In genomic region chr3:146498989-146499388, GRCm38 (mm10) we compare ENCODE assay signal across 8 mouse cellular contexts. TPM values are rescaled to one million over a fixed set of nuclear protein-coding genes. Genes with fewer than 3 reads are reported as not detected.
DNase-seq lines count a peak whose midpoint lies in the region; ATAC-seq and TF ChIP-seq lines count a peak whose summit lies in the region.

No protein-coding gene starts in this region.

- H3K4me2 ChIP-seq in hindbrain, embryonic 15.5 days, result peak overlapping the region; percentile 72
- peak overlapping the region; percentile 54 for H3K4me2 ChIP-seq in midbrain, embryonic 16.5 days (ENCODE audit: low read length)

- peaks cover 28% of the 10 kb centered on the region for H3K4me1 ChIP-seq in hindbrain, embryonic 15.5 days (replicated peaks)
- H3K4me1 ChIP-seq in midbrain, embryonic 16.5 days (ENCODE audit: control insufficient read depth, insufficient read depth, low read length), result peaks cover 11% of the 10 kb centered on the region

- H3K27ac ChIP-seq in layer of hippocampus, adult 2 months, result peak overlapping the region; percentile 90
- peak overlapping the region; percentile 72 for H3K27ac ChIP-seq in hindbrain, embryonic 15.5 days (replicated peaks)
- H3K27ac ChIP-seq in midbrain, embryonic 16.5 days (ENCODE audit: low read length), result peak overlapping the region; percentile 73

- H3K4me3 ChIP-seq in layer of hippocampus, adult 2 months, result peak overlapping the region; percentile 74
- peak overlapping the region; percentile 79 for H3K4me3 ChIP-seq in hindbrain, embryonic 15.5 days
- H3K4me3 ChIP-seq in midbrain, embryonic 16.5 days (ENCODE audit: low read depth, low read length), result peak overlapping the region; percentile 74

- H3K36me3 ChIP-seq in hindbrain, embryonic 15.5 days, result peaks cover 7% of the 10 kb centered on the region; the same call in 1 of the 2 replicates
- H3K36me3 ChIP-seq in midbrain, embryonic 16.5 days (ENCODE audit: control insufficient read depth, insufficient read depth, low read length), result peaks cover 5% of the 10 kb centered on the region

- no peak for DNase-seq in layer of hippocampus, adult 2 months (ENCODE audit: low spot score in 2 of 2)
- DNase-seq in layer of hippocampus, adult 9-11 months, result no peak
- DNase-seq in brain, embryonic 14.5 days (ENCODE audit: low read depth), result peak; percentile 37
- DNase-seq in spleen, postnatal 14 days (ENCODE audit: low spot score in 2 of 2), result no peak
- DNase-seq in thymus, postnatal 36 days, result no peak
- no peak for DNase-seq in kidney, adult 11 months

- H3K9ac ChIP-seq in hindbrain, embryonic 15.5 days, result peak overlapping the region; percentile 49
- H3K9ac ChIP-seq in midbrain, embryonic 16.5 days (ENCODE audit: low read depth, low read length), result peak overlapping the region; percentile 61

- H3K9me3 ChIP-seq in hindbrain, embryonic 15.5 days, result no peaks in the 10 kb centered on the region
- no peaks in the 10 kb centered on the region for H3K9me3 ChIP-seq in midbrain, embryonic 16.5 days (replicated peaks; ENCODE audit: control insufficient read depth, low read length, poor library complexity, severe bottlenecking)

- TF ChIP-seq CTCF in layer of hippocampus, adult 2 months (conservative IDR thresholded peaks at IDR 0.05), result no peak
- TF ChIP-seq CTCF in brain, embryonic 14.5 days (IDR thresholded peaks at IDR 0.05; ENCODE audit: borderline replicate concordance, extremely low read depth, insufficient read depth, insufficient read length), result no peak

- 5% methylated on average over 13 of the region's 13 CpGs for WGBS in hindbrain, embryonic 15.5 days
- WGBS in midbrain, embryonic 16.5 days, result 5% methylated on average over 13 of the region's 13 CpGs

- H3K27me3 ChIP-seq in hindbrain, embryonic 15.5 days, result no peaks in the 10 kb centered on the region
- no peaks in the 10 kb centered on the region for H3K27me3 ChIP-seq in midbrain, embryonic 16.5 days (ENCODE audit: control insufficient read depth, insufficient read depth, low read depth, low read length)

- no peak for ATAC-seq in hindbrain, embryonic 15.5 days (ENCODE audit: low FRiP score, low read depth)
- ATAC-seq in midbrain, embryonic 16.5 days, result no peak; the same call in 1 of the 2 replicates

- no peak for TF ChIP-seq POLR2A in brain, embryonic 14.5 days (IDR thresholded peaks at IDR 0.05; ENCODE audit: borderline replicate concordance, extremely low read depth, insufficient read depth, insufficient read length, poor library complexity, severe bottlenecking)

RNA-seq across cellular contexts. Expression of gene Spata1, which starts 0.6 kb away (rescaled TPM):
- total RNA-seq in layer of hippocampus, adult 2 months (2021), result 1 to 10 TPM; 2.8 to 4.9 TPM
- polyA plus RNA-seq in brain, embryonic 14.5 days (2012; rRNA removed), result 6.7 and 8.6 TPM in 2 replicates
- 5.4 and 5.6 TPM in 2 replicates for polyA plus RNA-seq in hindbrain, embryonic 15.5 days (2015; fragmentation: Nextera tagmentation; extraction: Ambion mirVana)
- polyA plus RNA-seq in midbrain, embryonic 16.5 days (2015; fragmentation: Nextera tagmentation; extraction: Ambion mirVana), result 4.6 TPM in 2 replicates

RNA-seq across cellular contexts. Expression of gene Gng5, which starts 0.6 kb away (rescaled TPM):
- 10 to 100 TPM; 44.5 to 46.2 TPM for total RNA-seq in layer of hippocampus, adult 2 months (2021)
- polyA plus RNA-seq in brain, embryonic 14.5 days (2012; rRNA removed), result 157 and 185 TPM in 2 replicates
- 372 and 431 TPM in 2 replicates for polyA plus RNA-seq in hindbrain, embryonic 15.5 days (2015; fragmentation: Nextera tagmentation; extraction: Ambion mirVana)
- polyA plus RNA-seq in midbrain, embryonic 16.5 days (2015; fragmentation: Nextera tagmentation; extraction: Ambion mirVana), result 256 and 276 TPM in 2 replicates

RNA-seq across cellular contexts. Expression of gene Rpf1, which starts 22.2 kb away (rescaled TPM):
- 10 to 100 TPM; 16.3 to 17.1 TPM for total RNA-seq in layer of hippocampus, adult 2 months (2021)
- polyA plus RNA-seq in brain, embryonic 14.5 days (2012; rRNA removed), result 33.3 and 38.0 TPM in 2 replicates
- polyA plus RNA-seq in hindbrain, embryonic 15.5 days (2015; fragmentation: Nextera tagmentation; extraction: Ambion mirVana), result 37.0 and 37.6 TPM in 2 replicates
- polyA plus RNA-seq in midbrain, embryonic 16.5 days (2015; fragmentation: Nextera tagmentation; extraction: Ambion mirVana), result 37.4 and 39.9 TPM in 2 replicates

RNA-seq across cellular contexts. Expression of gene Ctbs, which starts 49.4 kb away (rescaled TPM):
- total RNA-seq in layer of hippocampus, adult 2 months (2021), result 1 to 10 TPM; 9.0 to 9.1 TPM
- polyA plus RNA-seq in brain, embryonic 14.5 days (2012; rRNA removed), result 1.8 and 2.4 TPM in 2 replicates
- polyA plus RNA-seq in hindbrain, embryonic 15.5 days (2015; fragmentation: Nextera tagmentation; extraction: Ambion mirVana), result 5.2 and 5.8 TPM in 2 replicates
- polyA plus RNA-seq in midbrain, embryonic 16.5 days (2015; fragmentation: Nextera tagmentation; extraction: Ambion mirVana), result 4.3 and 4.4 TPM in 2 replicates
